Mouse (Mus musculus) mouse trophoblast stem cell (cell line): ENCODE measurements at regions not wholly inside any gene's neighbourhood (a gene's known extent, or its start where the extent isn't known, plus 50 kb on each side); places are given as distances from the start of the nearest gene placed in this dataset.

Source experiments
- in situ Hi-C, 2 experiments: fragments of 300-500 bp; cut with MseI, MboI; formaldehyde crosslinking; loops; 2 replicates in 1 of 2; 3 replicates in 1 of 2; pipeline ENCODE4 v1.15.1; 2025

DNA sequence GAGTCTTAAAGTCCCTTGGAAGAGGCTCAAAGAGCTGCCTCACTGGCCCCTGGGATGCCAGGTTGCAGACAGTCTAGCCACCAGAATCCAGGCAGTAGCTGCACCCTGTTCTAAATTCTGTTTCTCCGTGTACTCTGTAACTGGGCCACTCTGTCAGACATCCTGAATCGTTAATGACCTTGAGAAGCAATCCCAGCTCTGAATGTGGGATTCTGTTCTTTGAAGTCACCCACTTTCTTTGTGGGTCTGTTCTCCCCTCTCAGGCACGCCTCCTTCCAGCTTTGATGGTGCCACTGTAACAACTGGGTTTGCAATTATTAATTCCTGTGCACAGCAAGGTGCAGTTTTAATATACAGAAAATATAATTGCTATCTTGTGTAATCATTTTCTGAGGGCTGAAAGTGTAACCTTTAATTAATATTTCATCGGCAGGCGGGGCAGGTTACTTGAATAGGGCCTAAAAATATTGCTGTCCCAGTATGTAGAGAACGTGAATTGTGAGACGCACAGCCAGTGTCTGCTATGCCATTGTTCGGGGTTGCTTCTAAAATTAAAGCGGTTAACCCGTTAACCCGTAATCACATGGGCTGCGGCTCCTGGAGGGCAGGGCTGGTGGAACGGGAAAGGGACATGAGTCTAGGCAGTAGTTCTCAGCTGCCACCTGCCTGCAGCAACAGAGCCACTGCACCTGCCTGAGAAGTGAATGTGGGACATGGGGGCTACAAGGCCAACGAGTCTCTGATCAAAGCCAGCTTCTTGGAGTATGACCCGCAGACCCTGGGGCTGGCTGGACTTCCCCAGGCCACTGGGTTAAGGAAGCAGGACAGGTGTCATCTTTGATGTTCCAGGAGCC lies 64.3 kb upstream of the Id2 start:
- in situ Hi-C loops, result no loop called here

GRCm38 (mm10) chr12:25159091-25159490 lies 62.2 kb upstream of the Id2 start:
- in situ Hi-C loops, result no loop called here

- in situ Hi-C loops, result no loop called here
These were observed 60.3 kb upstream of the Id2 start for GRCm38 (mm10) chr12:25157238-25157637.

DNA sequence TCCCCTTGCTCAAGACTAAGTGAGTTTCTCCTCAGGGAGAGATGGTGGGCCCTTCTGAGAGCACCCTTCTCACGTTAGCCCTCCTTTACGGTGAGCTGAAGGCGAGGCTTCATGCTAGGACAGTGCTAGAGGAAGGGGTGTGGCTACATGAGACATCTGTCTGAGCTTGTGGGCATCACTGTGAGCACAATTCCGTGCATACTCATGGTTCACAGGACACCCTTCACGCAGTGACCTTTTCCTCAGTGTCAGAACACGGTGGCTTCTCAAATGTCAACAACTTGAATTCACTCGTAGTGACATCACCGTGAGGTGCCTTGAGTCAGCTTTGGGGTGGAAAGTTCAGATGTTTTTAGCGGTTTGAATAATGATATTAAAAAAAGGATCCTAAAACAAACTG lies 58.5 kb upstream of the Id2 start:
- in situ Hi-C loops, result no loop called here

DNA sequence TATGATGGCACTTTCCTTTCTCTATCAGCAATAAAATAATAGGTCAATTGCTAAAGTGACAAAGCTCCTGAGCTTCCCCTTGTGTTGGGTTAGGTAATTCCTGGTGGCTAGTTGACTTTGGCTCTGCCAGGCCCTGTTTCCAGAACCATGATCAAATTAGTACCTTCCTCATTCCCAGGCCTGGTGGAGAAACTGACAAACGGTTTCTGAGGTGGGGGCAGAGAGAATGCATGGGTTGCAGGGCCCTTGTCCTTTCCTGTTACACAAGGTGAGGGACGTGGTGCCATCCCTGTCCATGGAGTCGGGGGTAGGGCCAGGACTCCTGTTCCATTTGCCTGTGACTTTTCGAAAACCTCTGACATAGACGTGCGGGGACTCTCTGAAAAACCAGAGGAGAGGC lies 51.2 kb upstream of the Id2 start:
- in situ Hi-C loops, result loop anchor here in 1 of 2 experiments (5.0 kb wide), 1 partner anchor 56 kb away; no protein-coding TSS in a partner anchor
